Mouse (Mus musculus) kidney, postnatal 0 days (tissue): ENCODE measurements at regions not wholly inside any gene's neighbourhood (a gene's known extent, or its start where the extent isn't known, plus 50 kb on each side); places are given as distances from the start of the nearest gene placed in this dataset.

ENCODE experiments used
- ATAC-seq: fragments of 200-750 bp; cut with Nextera tagmentation; replicated peaks from 2 replicates; pipeline ENCODE4 v1.8.0; 2017; ENCODE audit warnings: low read depth, moderate number of reproducible peaks, moderate TSS enrichment, moderate library complexity; ENCODE audit not compliant: low FRiP score
- DNase-seq: peaks from one replicate; pipeline ENCODE4 v3.0.0-alpha.2; 2016; ENCODE audit warnings: low spot score
- H3K27ac ChIP-seq: fragments of 300-500 bp; sonication (generic); 2 replicates; pipeline ENCODE4 v1.5.1; 2014; ENCODE audit warnings: mild to moderate bottlenecking
- H3K27me3 ChIP-seq: fragments of 300-500 bp; sonication (generic); 2 replicates; pipeline ENCODE4 v1.6.1; 2014; ENCODE audit warnings: low read length, mixed read lengths; ENCODE audit not compliant: insufficient read depth
- H3K36me3 ChIP-seq: fragments of 300-500 bp; sonication (generic); 2 replicates; pipeline ENCODE4 v1.6.1; 2014; ENCODE audit warnings: low read length, mixed read lengths; ENCODE audit not compliant: insufficient read depth
- H3K4me1 ChIP-seq: fragments of 300-500 bp; sonication (generic); replicated peaks from 2 replicates; pipeline ENCODE4 v1.6.1; 2014; ENCODE audit warnings: antibody characterized with exemption, low read length, mixed read lengths; ENCODE audit not compliant: insufficient read depth
- H3K4me2 ChIP-seq: fragments of 300-500 bp; sonication (generic); 2 replicates; pipeline ENCODE4 v1.6.1; 2014; ENCODE audit warnings: mild to moderate bottlenecking, low read length, moderate library complexity, mixed read lengths
- H3K4me3 ChIP-seq: fragments of 300-500 bp; sonication (generic); replicated peaks from 2 replicates; pipeline ENCODE4 v1.5.1; 2014; ENCODE audit warnings: low read depth, low read length
- H3K9ac ChIP-seq: fragments of 300-500 bp; sonication (generic); 2 replicates; pipeline ENCODE4 v1.6.1; 2014; ENCODE audit warnings: low read depth, low read length
- H3K9me3 ChIP-seq: fragments of 300-500 bp; sonication (generic); replicated peaks from 2 replicates; pipeline ENCODE4 v1.6.1; 2016; ENCODE audit warnings: low read length, inconsistent platforms, mixed read lengths
- CTCF ChIP-seq: IDR thresholded peaks from 2 replicates; pipeline ENCODE4 v1.5.1; 2016; ENCODE audit warnings: antibody characterized with exemption, low read depth, mild to moderate bottlenecking, moderate library complexity
- WGBS: fragments of 180-500 bp; shearing (Covaris S2); extraction: QIAGEN DNeasy Blood & Tissue Kit; methylation state at CpG from one replicate; pipeline ENCODE4 v1.1.7; 2014; 5-methylcytosine and 5-hydroxymethylcytosine counted together

DNA sequence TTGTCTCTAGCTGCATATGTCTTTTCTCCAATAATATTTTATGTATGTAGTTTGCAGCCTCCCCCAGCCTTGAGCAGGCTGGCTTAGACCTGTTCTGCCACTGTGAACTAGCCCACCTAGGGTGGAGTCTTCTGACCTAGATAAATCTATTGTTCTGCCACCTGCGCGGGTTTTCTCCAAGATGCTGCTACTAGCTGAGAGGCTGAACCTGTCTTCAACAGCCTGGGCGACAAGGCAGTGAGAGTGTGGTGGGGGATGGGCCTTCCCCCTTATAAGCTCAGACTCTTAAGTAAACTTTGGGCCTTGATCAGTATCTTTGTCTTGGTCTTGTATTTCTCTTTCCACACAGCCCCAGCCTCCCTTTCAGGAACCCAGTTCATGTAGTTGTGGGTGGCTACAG lies 111.7 kb downstream of the Trim52 start:
- no peak overlapping the region for H3K4me2 ChIP-seq
- TF ChIP-seq CTCF, result no peak
- H3K9me3 ChIP-seq, result no peaks in the 10 kb centered on the region
- H3K9ac ChIP-seq, result no peak overlapping the region
- no peak overlapping the region for H3K27ac ChIP-seq
- no peaks in the 10 kb centered on the region for H3K4me1 ChIP-seq
- H3K27me3 ChIP-seq, result no peaks in the 10 kb centered on the region
- no peak overlapping the region for H3K4me3 ChIP-seq
- H3K36me3 ChIP-seq, result no peaks in the 10 kb centered on the region
- ATAC-seq (no peak), DNase-seq (no peak)
- WGBS, result 89% methylated on average over 3 of the region's 3 CpGs

- no peak for ATAC-seq
- no peak for DNase-seq
- Histone ChIP-seq H3K27ac (no peak overlapping the region), H3K9ac (no peak overlapping the region), H3K36me3 (no peaks in the 10 kb centered on the region), H3K27me3 (no peaks in the 10 kb centered on the region), H3K4me1 (no peaks in the 10 kb centered on the region), H3K9me3 (no peaks in the 10 kb centered on the region), H3K4me2 (no peak overlapping the region), H3K4me3 (no peak overlapping the region)
- peak; percentile 18; the same call in 1 of the 2 replicates for TF ChIP-seq CTCF
- 76% methylated on average over 5 of the region's 5 CpGs for WGBS
These were observed 113.3 kb downstream of the Trim52 start for GRCm38 (mm10) chr14:106219293-106219797.

DNA sequence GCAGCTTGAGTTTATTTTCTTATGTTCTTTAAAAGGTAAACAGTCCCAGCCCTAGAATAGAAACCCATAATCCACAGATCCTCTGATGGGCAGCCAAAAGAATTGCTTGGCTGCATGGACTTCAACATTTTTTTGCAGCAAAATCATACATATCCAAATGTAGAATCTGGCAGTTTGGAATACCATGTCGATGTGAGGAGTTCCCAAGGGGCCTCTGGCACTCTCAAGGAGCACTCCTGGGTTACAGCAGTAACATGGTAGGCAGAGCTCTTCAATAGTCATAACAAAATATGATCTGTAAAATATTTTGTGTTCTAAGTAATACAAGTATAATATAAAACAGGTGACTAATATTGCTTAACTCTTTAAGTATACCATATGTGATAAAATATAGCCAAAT lies 119.4 kb downstream of the Trim52 start:
- Histone ChIP-seq H3K9me3 (no peaks in the 10 kb centered on the region), H3K27me3 (no peaks in the 10 kb centered on the region), H3K27ac (no peak overlapping the region), H3K4me3 (no peak overlapping the region), H3K36me3 (no peaks in the 10 kb centered on the region), H3K4me2 (no peak overlapping the region), H3K9ac (no peak overlapping the region), H3K4me1 (no peaks in the 10 kb centered on the region)
- DNase-seq, result no peak
- TF ChIP-seq CTCF, result no peak
- no peak for ATAC-seq
- 89% methylated on average over 1 of the region's 1 CpGs for WGBS

- 94% methylated on average over 5 of the region's 5 CpGs for WGBS
- no peak for TF ChIP-seq CTCF
- no peak for DNase-seq
These were observed 135.9 kb downstream of the Trim52 start for GRCm38 (mm10) chr14:106241721-106242405.

GRCm38 (mm10) chr14:106259396-106260108 lies 153.6 kb downstream of the Trim52 start:
- Histone ChIP-seq H3K4me3 (no peak overlapping the region), H3K9ac (no peak overlapping the region), H3K4me2 (no peak overlapping the region), H3K36me3 (no peaks in the 10 kb centered on the region), H3K9me3 (no peaks in the 10 kb centered on the region), H3K27me3 (no peaks in the 10 kb centered on the region), H3K27ac (no peak overlapping the region), H3K4me1 (no peaks in the 10 kb centered on the region)
- WGBS, result 40% methylated on average over 4 of the region's 4 CpGs
- peak; percentile 80 for DNase-seq
- TF ChIP-seq CTCF, result no peak
- ATAC-seq, result no peak; the same call in 1 of the 2 replicates

More at GRCm38 (mm10) chr14:106241721-106242405, 135.9 kb downstream of the Trim52 start:
- Histone ChIP-seq H3K9me3 (no peaks in the 10 kb centered on the region), H3K27ac (no peak overlapping the region), H3K4me1 (no peaks in the 10 kb centered on the region), H3K36me3 (no peaks in the 10 kb centered on the region), H3K9ac (no peak overlapping the region), H3K27me3 (no peaks in the 10 kb centered on the region), H3K4me3 (no peak overlapping the region), H3K4me2 (no peak overlapping the region)
- no peak for ATAC-seq

GRCm38 (mm10) chr14:106265290-106265689 lies 159.3 kb downstream of the Trim52 start:
- Histone ChIP-seq H3K27me3 (no peaks in the 10 kb centered on the region), H3K4me3 (no peak overlapping the region), H3K9me3 (no peaks in the 10 kb centered on the region), H3K9ac (no peak overlapping the region), H3K4me1 (no peaks in the 10 kb centered on the region), H3K4me2 (no peak overlapping the region), H3K27ac (no peak overlapping the region), H3K36me3 (no peaks in the 10 kb centered on the region)
- no peak for ATAC-seq
- 93% methylated on average over 3 of the region's 3 CpGs for WGBS
- TF ChIP-seq CTCF, result no peak
- no peak for DNase-seq
